Mouse (Mus musculus): Measurements from ENCODE around the gene Fam161a.

GRCm38 (mm10) chr11:23005276-23005675, 2.1 kb upstream of the Fam161a start:
- TF ChIP-seq CTCF (IDR thresholded peaks at IDR 0.05; ENCODE audit: low read depth): no peak
- no peak for TF ChIP-seq EP300 (optimal IDR thresholded peaks at IDR 0.05)

Data from stomach, postnatal 0 days (tissue).